Mouse (Mus musculus) hindbrain, embryonic 14.5 days (tissue): ENCODE measurements around the gene Gstm4. TPM values are rescaled to one million over a fixed set of nuclear protein-coding genes. Genes with fewer than 3 reads are reported as not detected.

ENCODE experiments used
- ATAC-seq: fragments of 200-750 bp; cut with Nextera tagmentation; 2 replicates; pipeline ENCODE4 v1.8.0; 2017; ENCODE audit warnings: moderate number of reproducible peaks, mild to moderate bottlenecking, moderate TSS enrichment, moderate library complexity; ENCODE audit not compliant: low FRiP score
- DNase-seq: peaks from one replicate; pipeline ENCODE4 v3.0.0-alpha.2; 2015; ENCODE audit warnings: low spot score
- H3K27ac ChIP-seq: fragments of 300-500 bp; sonication (generic); 2 replicates; pipeline ENCODE4 v1.5.1; 2014; ENCODE audit warnings: mild to moderate bottlenecking, moderate library complexity
- H3K27me3 ChIP-seq: fragments of 300-500 bp; sonication (generic); 2 replicates; pipeline ENCODE4 v1.6.1; 2014; ENCODE audit warnings: mild to moderate bottlenecking, low read length, mixed read lengths; ENCODE audit not compliant: control insufficient read depth, insufficient read depth
- H3K36me3 ChIP-seq: fragments of 300-500 bp; sonication (generic); replicated peaks from 2 replicates; pipeline ENCODE4 v1.6.1; 2014; ENCODE audit not compliant: control insufficient read depth, insufficient read depth
- H3K4me1 ChIP-seq: fragments of 300-500 bp; sonication (generic); replicated peaks from 2 replicates; pipeline ENCODE4 v1.6.1; 2014; ENCODE audit warnings: antibody characterized with exemption, low read length, mixed read lengths; ENCODE audit not compliant: control insufficient read depth, insufficient read depth
- H3K4me2 ChIP-seq: fragments of 300-500 bp; sonication (generic); replicated peaks from 2 replicates; pipeline ENCODE4 v1.6.1; 2014; ENCODE audit warnings: mild to moderate bottlenecking, moderate library complexity
- H3K4me3 ChIP-seq: fragments of 300-500 bp; sonication (generic); replicated peaks from 2 replicates; pipeline ENCODE4 v1.5.1; 2014; ENCODE audit warnings: mild to moderate bottlenecking, low read length
- H3K9ac ChIP-seq: fragments of 300-500 bp; sonication (generic); 2 replicates; pipeline ENCODE4 v1.6.1; 2014
- H3K9me3 ChIP-seq: fragments of 300-500 bp; sonication (generic); 2 replicates; pipeline ENCODE4 v1.6.1; 2016; ENCODE audit warnings: low read length; ENCODE audit not compliant: control insufficient read depth
- WGBS: fragments of 180-500 bp; shearing (Covaris S2); extraction: QIAGEN DNeasy Blood & Tissue Kit; methylation state at CpG from one replicate; pipeline ENCODE4 v1.1.7; 2014; 5-methylcytosine and 5-hydroxymethylcytosine counted together
- polyA plus RNA-seq: library from polyadenylated mRNA; unstranded; fragments of >200 nt; fragmentation: Nextera tagmentation; extraction: Ambion mirVana; gene quantifications from 2 replicates; pipeline ENCODE4 v1.2.1, GENCODE M21; 2014

Gene Gstm4
- polyA plus RNA-seq, 1 experiment from 2014 or later: 17.5 TPM

DNA sequence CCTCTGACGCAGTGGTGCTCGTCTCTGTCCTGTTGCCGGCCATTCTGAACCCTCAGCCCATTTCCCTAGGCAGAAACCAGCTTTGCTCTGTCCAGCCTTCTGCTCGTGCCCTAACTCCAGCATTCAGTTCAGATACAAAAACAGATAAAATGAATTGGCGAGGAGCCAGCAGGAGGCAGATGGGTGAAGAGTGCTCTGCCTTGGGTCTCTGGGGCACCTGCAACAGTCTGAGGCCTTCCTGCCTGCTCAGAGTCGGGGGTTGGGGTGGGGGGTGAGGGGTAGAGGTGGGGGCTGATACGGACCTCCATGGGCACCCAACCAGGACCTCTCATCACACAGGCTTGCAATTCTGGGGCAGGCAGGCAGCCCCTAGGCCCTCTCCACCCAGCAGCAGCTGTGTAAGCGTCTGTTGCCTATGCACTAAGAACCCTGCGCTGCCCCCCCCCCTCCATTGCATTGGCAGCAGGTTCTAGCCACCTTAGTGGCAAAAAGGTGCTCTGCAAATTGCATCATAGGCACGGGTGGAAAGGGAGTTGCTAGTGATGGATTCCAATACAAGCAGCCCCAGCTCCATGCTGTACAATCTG, 28.4 kb upstream of the Gstm4 start:
- DNase-seq: no peak
- 61% methylated on average over 10 of the region's 10 CpGs for WGBS
- 0 out of 2 replicates have a peak overlapping the region, but pooled peaks have one; percentile 24 for H3K27ac ChIP-seq

GRCm38 (mm10) chr3:108070295-108071293, 25.9 kb upstream of the Gstm4 start:
- WGBS: 70% methylated on average over 10 of the region's 10 CpGs
- Histone ChIP-seq H3K9ac (no peak overlapping the region), H3K4me1 (no peaks in the 10 kb centered on the region; the same call in 1 of the 2 replicates), H3K27me3 (no peaks in the 10 kb centered on the region), H3K9me3 (no peaks in the 10 kb centered on the region), H3K4me2 (no peak overlapping the region), H3K36me3 (peaks cover 24% of the 10 kb centered on the region), H3K4me3 (no peak overlapping the region), H3K27ac (no peak overlapping the region)
- ATAC-seq: no peak
- DNase-seq: peak; percentile 42

More for the DNA sequence above, 28.4 kb upstream of the Gstm4 start:
- Histone ChIP-seq H3K4me1 (no peaks in the 10 kb centered on the region; the same call in 1 of the 2 replicates), H3K27me3 (no peaks in the 10 kb centered on the region), H3K9ac (no peak overlapping the region), H3K36me3 (peaks cover 47% of the 10 kb centered on the region), H3K9me3 (no peaks in the 10 kb centered on the region), H3K4me3 (no peak overlapping the region), H3K4me2 (no peak overlapping the region)
- ATAC-seq: 0 out of 2 replicates have a peak, but pooled peaks have one; percentile 29

DNA sequence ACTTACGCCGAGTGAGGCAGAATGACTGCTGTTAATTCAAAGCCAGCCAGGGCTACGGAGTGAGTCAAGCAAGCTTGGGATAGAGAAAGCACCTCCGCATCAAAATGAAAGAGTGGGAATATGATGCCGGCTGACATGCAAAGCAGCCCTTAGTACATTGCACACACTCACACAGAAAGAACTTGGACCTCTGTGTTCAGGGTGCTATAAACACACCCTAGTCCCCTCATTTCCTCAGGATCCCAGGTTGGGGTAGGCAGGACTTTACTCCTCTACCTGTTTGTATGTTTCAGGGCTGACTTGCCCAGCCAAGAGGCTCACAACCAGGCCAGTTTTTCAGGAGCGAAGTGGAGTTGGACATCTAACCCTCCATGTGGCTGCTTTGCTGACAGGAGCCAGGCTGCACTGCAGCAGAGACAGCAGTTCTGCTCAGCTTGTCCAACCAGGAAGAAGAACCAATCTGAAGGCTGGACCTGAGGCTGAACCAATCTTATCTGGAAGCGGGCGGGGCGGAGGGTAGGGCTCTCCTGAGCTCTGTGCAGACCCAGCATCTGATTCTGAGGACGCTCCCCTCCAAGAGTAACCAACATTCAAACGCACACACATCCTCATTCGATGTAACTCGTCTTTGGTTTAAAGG, 24.7 kb upstream of the Gstm4 start:
- WGBS: 85% methylated on average over 13 of the region's 13 CpGs
- Histone ChIP-seq H3K4me3 (no peak overlapping the region), H3K4me1 (no peaks in the 10 kb centered on the region; the same call in 1 of the 2 replicates), H3K4me2 (no peak overlapping the region), H3K27ac (no peak overlapping the region), H3K27me3 (no peaks in the 10 kb centered on the region), H3K36me3 (peaks cover 11% of the 10 kb centered on the region), H3K9me3 (no peaks in the 10 kb centered on the region), H3K9ac (no peak overlapping the region)
- ATAC-seq: no peak
- no peak for DNase-seq

DNA sequence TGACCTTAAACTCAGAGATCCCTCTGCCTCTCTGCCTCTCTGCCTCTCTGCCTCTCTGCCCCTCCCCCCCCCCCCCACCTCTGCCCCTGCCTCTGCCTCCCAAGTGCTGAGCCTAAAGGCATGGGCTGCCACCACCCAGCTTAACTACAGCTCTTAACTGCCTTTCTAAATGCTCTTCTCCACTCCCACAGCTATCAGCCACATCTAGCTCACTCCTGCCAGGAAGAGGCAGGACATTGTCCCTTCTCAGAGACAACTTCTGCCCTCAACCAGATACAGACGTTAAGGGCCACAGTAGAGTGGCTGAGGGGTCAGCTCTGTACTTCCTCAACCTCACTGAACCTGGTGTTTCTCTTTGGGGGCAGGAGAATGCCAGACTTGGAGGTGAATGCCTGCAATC, 24.1 kb upstream of the Gstm4 start:
- no peaks in the 10 kb centered on the region for H3K9me3 ChIP-seq
- no peak overlapping the region for H3K4me3 ChIP-seq
- no peak overlapping the region for H3K9ac ChIP-seq
- ATAC-seq (no peak), DNase-seq (no peak)
- H3K4me1 ChIP-seq: no peaks in the 10 kb centered on the region; the same call in 1 of the 2 replicates
- peaks cover 7% of the 10 kb centered on the region; the same call in 1 of the 2 replicates for H3K36me3 ChIP-seq
- no peak overlapping the region for H3K27ac ChIP-seq
- WGBS: 54% methylated on average over 1 of the region's 1 CpGs
- H3K27me3 ChIP-seq: no peaks in the 10 kb centered on the region
- no peak overlapping the region for H3K4me2 ChIP-seq

GRCm38 (mm10) chr3:108067370-108067934, 22.8 kb upstream of the Gstm4 start:
- 67% methylated on average over 6 of the region's 6 CpGs for WGBS
- no peak overlapping the region for H3K4me2 ChIP-seq
- peaks cover 7% of the 10 kb centered on the region; the same call in 1 of the 2 replicates for H3K36me3 ChIP-seq
- DNase-seq: no peak
- no peak overlapping the region for H3K4me3 ChIP-seq
- no peak for ATAC-seq
- H3K9ac ChIP-seq: no peak overlapping the region
- no peaks in the 10 kb centered on the region for H3K4me1 ChIP-seq
- no peaks in the 10 kb centered on the region for H3K9me3 ChIP-seq
- H3K27ac ChIP-seq: no peak overlapping the region
- no peaks in the 10 kb centered on the region for H3K27me3 ChIP-seq

DNA sequence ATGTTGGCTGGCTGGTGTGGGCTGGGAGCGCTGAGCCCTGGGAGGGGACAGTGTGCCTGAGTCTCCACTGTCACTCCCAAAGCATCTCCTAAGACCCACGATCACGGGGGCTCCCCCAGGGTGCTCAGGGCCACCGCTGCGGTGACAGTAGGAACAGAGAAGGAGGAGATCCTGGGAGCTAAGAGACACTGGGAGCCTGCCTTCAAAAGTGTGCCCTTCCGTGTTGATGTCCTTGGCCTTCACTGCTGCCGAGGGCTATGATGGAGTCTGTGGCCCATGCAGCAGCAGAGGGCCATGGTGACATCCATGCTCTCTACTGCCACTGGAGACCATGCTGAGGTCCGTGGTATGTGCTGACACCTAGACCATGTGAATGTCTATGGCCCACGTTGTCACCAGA, 20.9 kb upstream of the Gstm4 start:
- H3K4me2 ChIP-seq: no peak overlapping the region
- no peak for DNase-seq
- H3K36me3 ChIP-seq: no peaks in the 10 kb centered on the region
- no peaks in the 10 kb centered on the region for H3K4me1 ChIP-seq
- no peaks in the 10 kb centered on the region for H3K27me3 ChIP-seq
- no peak overlapping the region for H3K9ac ChIP-seq
- WGBS: 84% methylated on average over 9 of the region's 9 CpGs
- no peak overlapping the region for H3K27ac ChIP-seq
- H3K9me3 ChIP-seq: no peaks in the 10 kb centered on the region
- ATAC-seq: no peak
- no peak overlapping the region for H3K4me3 ChIP-seq

- ATAC-seq (no peak), DNase-seq (no peak)
- Histone ChIP-seq H3K9me3 (no peaks in the 10 kb centered on the region), H3K9ac (no peak overlapping the region), H3K27me3 (no peaks in the 10 kb centered on the region), H3K27ac (no peak overlapping the region), H3K4me1 (no peaks in the 10 kb centered on the region), H3K4me2 (no peak overlapping the region), H3K36me3 (no peaks in the 10 kb centered on the region), H3K4me3 (no peak overlapping the region)
- 79% methylated on average over 4 of the region's 4 CpGs for WGBS
These were observed 20.0 kb upstream of the Gstm4 start for GRCm38 (mm10) chr3:108064672-108065071.

- 85% methylated on average over 8 of the region's 8 CpGs for WGBS
- H3K4me2 ChIP-seq: no peak overlapping the region
- no peaks in the 10 kb centered on the region for H3K4me1 ChIP-seq
- DNase-seq (no peak), ATAC-seq (no peak)
- H3K27me3 ChIP-seq: no peaks in the 10 kb centered on the region
- H3K4me3 ChIP-seq: no peak overlapping the region
- H3K9me3 ChIP-seq: no peaks in the 10 kb centered on the region
- no peak overlapping the region for H3K9ac ChIP-seq
- H3K36me3 ChIP-seq: no peaks in the 10 kb centered on the region
- no peak overlapping the region for H3K27ac ChIP-seq
These were observed 18.0 kb upstream of the Gstm4 start for GRCm38 (mm10) chr3:108062648-108063047.

DNA sequence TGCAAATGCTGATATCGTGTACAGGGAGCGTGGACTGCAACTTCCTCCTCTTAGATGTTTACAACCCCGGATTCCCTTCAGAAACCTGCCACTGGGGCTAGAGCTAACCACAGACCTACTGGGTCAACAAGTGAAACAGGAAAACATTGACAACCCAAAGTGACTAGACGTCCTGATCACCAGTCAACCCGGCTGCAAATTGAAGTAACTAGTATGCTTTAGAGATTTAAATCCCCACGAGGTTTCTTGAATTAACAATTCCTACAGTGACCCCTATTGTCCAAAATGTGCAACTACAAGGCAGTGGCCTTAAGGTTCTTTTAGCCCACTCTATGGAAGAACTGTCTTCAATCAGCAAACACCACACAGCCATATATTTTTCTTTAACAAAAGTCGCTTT, 16.7 kb upstream of the Gstm4 start:
- Histone ChIP-seq H3K27ac (no peak overlapping the region), H3K4me3 (no peak overlapping the region), H3K4me2 (no peak overlapping the region), H3K9ac (no peak overlapping the region), H3K9me3 (no peaks in the 10 kb centered on the region), H3K36me3 (no peaks in the 10 kb centered on the region), H3K4me1 (no peaks in the 10 kb centered on the region), H3K27me3 (no peaks in the 10 kb centered on the region)
- ATAC-seq: no peak
- peak; percentile 89 for DNase-seq
- WGBS: 26% methylated on average over 7 of the region's 7 CpGs
